Mouse (Mus musculus): ENCODE measurements around the gene Igf1r. TPM values are rescaled to one million over a fixed set of nuclear protein-coding genes. Genes with fewer than 3 reads are reported as not detected.
"Not testable (repeated sequence)": the region's sequence is repeated elsewhere in the genome, so short reads cannot be mapped to it uniquely, and the experiment has no call there.

Gene Igf1r
- polyA plus RNA-seq, 1 experiment = 2.6 TPM

DNA sequence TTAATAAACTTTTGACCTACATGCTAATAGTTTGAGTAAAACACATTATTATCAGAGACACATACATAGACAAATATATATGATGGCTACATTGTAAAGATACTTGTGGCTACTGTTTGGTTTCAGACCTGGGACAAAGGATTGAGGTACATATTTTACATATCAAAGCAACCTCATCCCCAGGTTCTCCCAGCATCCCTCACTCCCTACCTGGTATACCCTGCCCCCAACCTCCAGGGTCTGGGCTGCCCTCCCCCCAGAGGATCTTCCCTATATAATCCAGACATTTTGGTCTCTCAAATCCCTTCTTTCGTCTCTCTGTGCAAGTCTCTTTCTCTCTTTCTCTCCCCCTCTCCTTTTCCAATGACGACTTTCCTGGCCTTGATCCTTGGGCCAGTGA lies 321.6 kb downstream of the Igf1r start:
- TF ChIP-seq CTCF (IDR thresholded peaks at IDR 0.05; ENCODE audit: extremely low read depth, insufficient read length, insufficient replicate concordance, low read depth, low read length) (no peak), POLR2A (IDR thresholded peaks at IDR 0.05; ENCODE audit: low read depth, low read length) (no peak)

DNA sequence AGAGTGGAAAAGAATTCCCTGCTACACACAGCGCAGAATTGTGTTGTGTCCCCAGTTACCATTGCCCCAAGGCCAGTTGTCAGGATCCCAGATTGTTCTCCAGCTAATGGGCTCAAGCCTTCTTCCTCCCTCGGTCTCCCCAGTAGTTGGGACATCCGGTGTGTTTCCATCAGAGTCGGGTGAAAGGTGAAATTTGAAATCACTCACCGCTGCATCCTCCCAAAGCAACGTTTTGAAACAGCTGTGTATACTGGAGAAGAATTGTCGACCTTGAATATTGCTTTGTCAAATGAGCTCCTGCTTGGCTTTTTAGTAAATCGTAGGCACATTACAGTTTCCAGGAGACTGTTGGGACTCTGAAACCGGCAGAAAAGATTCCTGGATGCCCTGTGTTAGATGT lies 322.3 kb downstream of the Igf1r start:
- no peaks in the 10 kb centered on the region for H3K27me3 ChIP-seq (ENCODE audit: control insufficient read depth, insufficient read depth, low read length)
- 73% methylated on average over 9 of the region's 9 CpGs for WGBS
- TF ChIP-seq POLR2A (IDR thresholded peaks at IDR 0.05; ENCODE audit: low read depth, low read length) (no peak), CTCF (IDR thresholded peaks at IDR 0.05; ENCODE audit: extremely low read depth, insufficient read length, insufficient replicate concordance, low read depth, low read length) (no peak)
- H3K36me3 ChIP-seq (ENCODE audit: control insufficient read depth, insufficient read depth, low read length) = no peaks in the 10 kb centered on the region
- H3K27ac ChIP-seq (ENCODE audit: insufficient read depth, low read depth, low read length) = no peak overlapping the region
- no peak overlapping the region for H3K4me3 ChIP-seq (ENCODE audit: low read depth, low read length)
- peaks cover 7% of the 10 kb centered on the region; the same call in 1 of the 2 replicates for H3K4me1 ChIP-seq (ENCODE audit: control insufficient read depth, insufficient read depth, insufficient read length, low read length)

More for the DNA sequence above, 321.6 kb downstream of the Igf1r start:
- peaks cover 7% of the 10 kb centered on the region; the same call in 1 of the 2 replicates for H3K4me1 ChIP-seq (ENCODE audit: control insufficient read depth, insufficient read depth, insufficient read length, low read length)
- H3K27me3 ChIP-seq (ENCODE audit: control insufficient read depth, insufficient read depth, low read length) = no peaks in the 10 kb centered on the region
- WGBS = 76% methylated on average over 2 of the region's 2 CpGs
- H3K27ac ChIP-seq (ENCODE audit: insufficient read depth, low read depth, low read length) = no peak overlapping the region
- H3K36me3 ChIP-seq (ENCODE audit: control insufficient read depth, insufficient read depth, low read length) = no peaks in the 10 kb centered on the region
- no peak overlapping the region for H3K4me3 ChIP-seq (ENCODE audit: low read depth, low read length)

DNA sequence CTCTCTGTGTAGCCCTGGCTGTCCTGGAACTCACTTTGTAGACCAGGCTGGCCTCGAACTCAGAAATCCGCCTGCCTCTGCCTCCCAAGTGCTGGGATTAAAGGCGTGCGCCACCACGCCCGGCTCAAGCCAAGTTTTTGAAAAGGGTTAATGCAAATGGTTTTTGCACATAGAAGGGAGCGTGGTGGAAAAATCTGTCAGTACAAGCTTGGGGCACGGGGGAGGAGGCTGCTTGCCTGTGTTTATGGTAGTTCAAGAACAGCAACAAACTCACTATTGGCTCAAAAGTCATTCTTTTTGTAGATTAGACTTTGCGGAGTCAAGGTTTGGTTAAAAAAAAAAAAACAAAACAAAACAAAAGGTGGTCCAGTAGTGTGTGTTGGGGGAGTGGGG lies 322.8 kb downstream of the Igf1r start:
- 53% methylated on average over 9 of the region's 9 CpGs for WGBS
- H3K27ac ChIP-seq (ENCODE audit: insufficient read depth, low read depth, low read length); H3K27me3 ChIP-seq (ENCODE audit: control insufficient read depth, insufficient read depth, low read length); H3K4me1 ChIP-seq (ENCODE audit: control insufficient read depth, insufficient read depth, insufficient read length, low read length); H3K36me3 ChIP-seq (ENCODE audit: control insufficient read depth, insufficient read depth, low read length): not testable (repeated sequence)
- H3K4me3 ChIP-seq (ENCODE audit: low read depth, low read length) = peak overlapping the region; percentile 74

DNA sequence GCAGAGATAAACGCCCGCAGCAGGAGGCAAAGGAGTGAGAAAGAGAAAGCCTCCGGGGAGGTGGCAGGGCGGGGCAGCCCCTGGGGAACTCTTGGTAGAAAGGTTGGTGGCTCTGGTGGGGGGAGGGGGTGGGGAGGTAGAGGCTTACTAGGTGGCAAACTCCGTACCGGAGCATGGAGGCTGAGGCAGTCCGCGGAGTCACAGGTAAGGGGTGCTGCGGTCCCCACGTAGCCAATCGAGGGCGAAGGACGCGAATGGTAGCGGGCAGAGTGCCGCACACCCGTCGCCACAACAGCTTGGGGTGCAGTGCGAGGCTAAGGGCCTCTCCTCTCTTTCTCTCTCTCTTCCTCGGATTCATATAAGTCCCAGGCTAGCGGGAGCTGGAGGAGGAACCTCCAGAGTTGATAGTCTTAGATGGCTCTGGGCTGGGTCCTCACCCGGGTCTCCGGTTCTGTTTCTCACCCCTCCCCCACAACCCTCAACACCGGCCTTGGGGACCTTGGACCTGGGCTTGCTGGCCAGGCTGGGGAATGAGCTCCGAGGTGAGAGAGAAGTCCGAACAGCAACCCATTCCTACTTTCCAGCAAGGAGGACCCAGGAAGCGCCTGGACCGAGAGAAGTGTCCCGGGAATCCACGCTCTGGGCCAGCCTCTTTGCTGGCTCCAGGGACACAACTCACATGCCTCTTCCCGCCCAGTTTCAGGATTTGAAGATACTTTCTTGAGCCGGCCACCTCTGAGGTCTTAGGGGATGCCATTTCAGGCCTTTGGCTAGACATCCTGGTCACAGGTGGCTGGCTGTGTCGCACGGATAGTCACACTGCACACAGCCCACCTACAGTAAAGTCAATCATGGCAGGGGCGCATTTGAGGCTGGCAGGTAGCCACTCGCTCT lies 323.5 kb downstream of the Igf1r start:
- Histone ChIP-seq H3K4me3 (ENCODE audit: low read depth, low read length) (peak overlapping the region; percentile 74), H3K27ac (ENCODE audit: insufficient read depth, low read depth, low read length) (peak overlapping the region; percentile 64), H3K36me3 (ENCODE audit: control insufficient read depth, insufficient read depth, low read length) (no peaks in the 10 kb centered on the region), H3K4me1 (ENCODE audit: control insufficient read depth, insufficient read depth, insufficient read length, low read length) (peaks cover 7% of the 10 kb centered on the region; the same call in 1 of the 2 replicates), H3K27me3 (ENCODE audit: control insufficient read depth, insufficient read depth, low read length) (no peaks in the 10 kb centered on the region)
- WGBS = 9% methylated on average over 36 of the region's 36 CpGs
- TF ChIP-seq CTCF (IDR thresholded peaks at IDR 0.05; ENCODE audit: extremely low read depth, insufficient read length, insufficient replicate concordance, low read depth, low read length) = no peak
- TF ChIP-seq POLR2A (IDR thresholded peaks at IDR 0.05; ENCODE audit: low read depth, low read length) = no peak

DNA sequence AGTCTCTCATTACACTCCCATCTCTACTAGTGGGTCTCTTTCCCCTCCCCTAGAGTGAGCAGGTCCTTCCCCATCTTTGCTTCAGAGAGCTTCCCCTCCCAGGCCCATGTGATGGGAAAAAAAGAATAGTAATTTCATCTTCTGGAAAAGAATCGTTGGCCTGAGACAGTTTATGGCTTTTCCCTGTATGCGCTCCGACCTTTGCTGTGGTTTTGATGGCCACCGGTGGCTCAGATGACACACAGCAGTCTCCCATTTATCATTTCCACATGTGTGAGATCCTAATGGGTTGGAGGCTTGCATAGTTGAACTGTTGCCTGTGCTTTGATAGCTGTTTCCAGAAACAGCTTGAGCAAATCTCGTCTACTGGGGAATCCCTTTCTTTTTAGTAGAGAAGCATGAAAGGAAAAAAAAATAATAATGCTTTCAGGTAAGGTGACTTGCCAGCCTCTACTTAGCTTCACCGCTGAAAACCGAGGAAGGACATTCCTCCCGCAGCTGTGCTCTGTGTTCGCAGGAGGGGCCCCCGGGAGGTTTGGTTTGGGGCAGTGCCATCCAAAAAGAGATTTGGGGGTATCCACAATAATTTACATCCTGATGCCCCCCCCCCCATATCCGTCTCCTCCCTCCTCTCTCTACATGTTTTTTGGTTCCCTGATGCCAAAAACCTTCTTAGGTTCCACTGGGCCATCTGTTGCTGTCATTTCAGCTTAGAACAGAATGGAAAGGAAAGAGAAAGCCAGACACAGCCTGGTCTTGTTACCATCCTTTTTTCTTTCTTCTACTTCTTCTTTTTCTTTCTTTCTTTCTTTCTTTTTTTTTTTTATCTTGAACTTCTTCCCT lies 324.6 kb downstream of the Igf1r start:
- no peaks in the 10 kb centered on the region for H3K27me3 ChIP-seq (ENCODE audit: control insufficient read depth, insufficient read depth, low read length)
- no peak overlapping the region for H3K27ac ChIP-seq (ENCODE audit: insufficient read depth, low read depth, low read length)
- peaks cover 7% of the 10 kb centered on the region; the same call in 1 of the 2 replicates for H3K4me1 ChIP-seq (ENCODE audit: control insufficient read depth, insufficient read depth, insufficient read length, low read length)
- TF ChIP-seq CTCF (IDR thresholded peaks at IDR 0.05; ENCODE audit: extremely low read depth, insufficient read length, insufficient replicate concordance, low read depth, low read length) (no peak), POLR2A (IDR thresholded peaks at IDR 0.05; ENCODE audit: low read depth, low read length) (no peak)
- WGBS = 67% methylated on average over 11 of the region's 11 CpGs
- no peaks in the 10 kb centered on the region for H3K36me3 ChIP-seq (ENCODE audit: control insufficient read depth, insufficient read depth, low read length)
- H3K4me3 ChIP-seq (ENCODE audit: low read depth, low read length) = no peak overlapping the region

DNA sequence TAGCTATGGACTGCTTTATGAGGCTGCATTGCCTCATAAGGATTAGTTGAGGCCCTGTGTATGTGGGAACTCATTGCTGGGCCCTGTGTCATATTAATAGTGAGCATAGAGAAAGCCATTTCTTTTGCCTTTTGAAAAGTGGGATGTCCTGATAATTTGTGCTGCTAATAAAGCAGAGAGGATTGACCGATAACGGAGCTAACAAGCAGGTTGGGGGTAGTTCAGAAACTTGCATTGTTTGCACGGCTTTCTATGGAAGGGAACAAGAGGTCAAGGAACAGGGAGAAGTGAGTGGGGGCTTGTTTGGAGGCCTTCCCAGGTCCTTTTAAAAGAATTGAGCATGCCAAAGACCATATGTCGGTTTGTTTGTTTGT lies 325.3 kb downstream of the Igf1r start:
- H3K36me3 ChIP-seq (ENCODE audit: control insufficient read depth, insufficient read depth, low read length) = no peaks in the 10 kb centered on the region
- no peak overlapping the region for H3K27ac ChIP-seq (ENCODE audit: insufficient read depth, low read depth, low read length)
- H3K4me1 ChIP-seq (ENCODE audit: control insufficient read depth, insufficient read depth, insufficient read length, low read length) = peaks cover 5% of the 10 kb centered on the region; the same call in 1 of the 2 replicates
- H3K27me3 ChIP-seq (ENCODE audit: control insufficient read depth, insufficient read depth, low read length) = no peaks in the 10 kb centered on the region
- WGBS = 87% methylated on average over 4 of the region's 4 CpGs
- TF ChIP-seq POLR2A (IDR thresholded peaks at IDR 0.05; ENCODE audit: low read depth, low read length) (no peak), CTCF (IDR thresholded peaks at IDR 0.05; ENCODE audit: extremely low read depth, insufficient read length, insufficient replicate concordance, low read depth, low read length) (no peak)
- no peak overlapping the region for H3K4me3 ChIP-seq (ENCODE audit: low read depth, low read length)

DNA sequence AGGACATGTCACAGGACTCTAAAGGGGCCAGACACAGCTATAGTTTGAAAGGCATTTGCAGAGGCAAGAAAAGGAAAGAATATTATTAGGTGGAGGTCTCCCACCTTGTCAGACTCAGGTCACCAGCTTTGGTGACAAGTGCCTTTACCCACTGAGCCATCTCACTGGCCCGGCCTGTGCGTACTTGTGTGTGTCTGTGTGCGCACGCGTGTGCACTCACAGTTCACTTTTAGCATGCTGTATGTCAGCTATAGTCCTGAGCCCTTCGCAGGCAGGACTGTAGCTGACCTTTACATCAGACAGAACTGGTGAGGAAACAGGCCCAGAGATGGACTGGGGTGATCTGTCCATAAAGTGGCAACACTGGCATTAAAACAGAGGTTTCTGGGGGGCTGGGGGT lies 325.8 kb downstream of the Igf1r start:
- Histone ChIP-seq H3K36me3 (ENCODE audit: control insufficient read depth, insufficient read depth, low read length) (no peaks in the 10 kb centered on the region), H3K27me3 (ENCODE audit: control insufficient read depth, insufficient read depth, low read length) (no peaks in the 10 kb centered on the region), H3K4me1 (ENCODE audit: control insufficient read depth, insufficient read depth, insufficient read length, low read length) (peaks cover 4% of the 10 kb centered on the region; the same call in 1 of the 2 replicates), H3K4me3 (ENCODE audit: low read depth, low read length) (no peak overlapping the region), H3K27ac (ENCODE audit: insufficient read depth, low read depth, low read length) (no peak overlapping the region)
- TF ChIP-seq CTCF (IDR thresholded peaks at IDR 0.05; ENCODE audit: extremely low read depth, insufficient read length, insufficient replicate concordance, low read depth, low read length) = no peak
- WGBS = 96% methylated on average over 6 of the region's 6 CpGs

Measured in small intestine, adult 2 months (tissue).